Mouse (Mus musculus): ENCODE data around the gene Xcr1. TPM values are rescaled to one million over a fixed set of nuclear protein-coding genes. Genes with fewer than 3 reads are reported as not detected.

Xcr1 gene
- total and polyA plus RNA-seq, 2 experiments from 2014 or later, result 0.12 TPM; not detected in 1

GRCm38 (mm10) chr9:123856836-123857235, 5.0 kb downstream of the Xcr1 start:
- H3K9me3 ChIP-seq (replicated peaks; ENCODE audit: control insufficient read depth, low read length), result no peaks in the 10 kb centered on the region
- H3K9ac ChIP-seq (replicated peaks; ENCODE audit: low read depth, low read length), result no peak overlapping the region
- H3K27me3 ChIP-seq (ENCODE audit: control insufficient read depth, insufficient read depth, low read length), result no peaks in the 10 kb centered on the region
- WGBS, result 73% methylated on average over 2 of the region's 2 CpGs
- TF ChIP-seq CTCF (IDR thresholded peaks at IDR 0.05; ENCODE audit: low read depth), result no peak
- no peak for TF ChIP-seq EP300 (IDR thresholded peaks at IDR 0.05; ENCODE audit: low read depth)
- no peak overlapping the region for H3K4me3 ChIP-seq (ENCODE audit: low read depth, low read length)
- no peaks in the 10 kb centered on the region for H3K36me3 ChIP-seq (replicated peaks; ENCODE audit: control insufficient read depth, insufficient read depth, low read length)
- H3K27ac ChIP-seq (ENCODE audit: low read depth), result no peak overlapping the region
- DNase-seq (ENCODE audit: low spot score), result no peak
- no peak for ATAC-seq (ENCODE audit: insufficient read depth, low read depth)
- no peaks in the 10 kb centered on the region for H3K4me1 ChIP-seq (ENCODE audit: control insufficient read depth, insufficient read depth)
- no peak overlapping the region for H3K4me2 ChIP-seq (ENCODE audit: low read depth, low read length)

- Histone ChIP-seq H3K27ac (ENCODE audit: low read depth) (peak overlapping the region; percentile 63), H3K4me1 (ENCODE audit: control insufficient read depth, insufficient read depth) (peaks cover 13% of the 10 kb centered on the region; the same call in 1 of the 2 replicates), H3K4me3 (ENCODE audit: low read depth, low read length) (peak overlapping the region; percentile 37), H3K9me3 (replicated peaks; ENCODE audit: control insufficient read depth, low read length) (no peaks in the 10 kb centered on the region), H3K9ac (replicated peaks; ENCODE audit: low read depth, low read length) (peak overlapping the region; percentile 44; the same call in 1 of the 2 replicates), H3K4me2 (ENCODE audit: low read depth, low read length) (peak overlapping the region; percentile 60), H3K27me3 (ENCODE audit: control insufficient read depth, insufficient read depth, low read length) (no peaks in the 10 kb centered on the region), H3K36me3 (replicated peaks; ENCODE audit: control insufficient read depth, insufficient read depth, low read length) (no peaks in the 10 kb centered on the region)
- no peak for DNase-seq (ENCODE audit: low spot score)
- WGBS, result 50% methylated on average over 5 of the region's 5 CpGs
- TF ChIP-seq EP300 (IDR thresholded peaks at IDR 0.05; ENCODE audit: low read depth) (no peak), CTCF (IDR thresholded peaks at IDR 0.05; ENCODE audit: low read depth) (no peak)
- no peak for ATAC-seq (ENCODE audit: insufficient read depth, low read depth)
Measured at GRCm38 (mm10) chr9:123852449-123853390, 9.1 kb downstream of the Xcr1 start.

GRCm38 (mm10) chr9:123851713-123852448, 9.9 kb downstream of the Xcr1 start, which contains the start of gene Fyco1:
Fyco1 (minus strand) TSS chr9:123851899.
- Histone ChIP-seq H3K4me1 (ENCODE audit: control insufficient read depth, insufficient read depth) (peaks cover 18% of the 10 kb centered on the region; the same call in 1 of the 2 replicates), H3K4me3 (ENCODE audit: low read depth, low read length) (peak within 1 kb of the TSS; percentile 90), H3K9me3 (replicated peaks; ENCODE audit: control insufficient read depth, low read length) (no peaks in the 10 kb centered on the region), H3K4me2 (ENCODE audit: low read depth, low read length) (peak within 1 kb of the TSS; percentile 64), H3K27me3 (ENCODE audit: control insufficient read depth, insufficient read depth, low read length) (no peaks in the 10 kb centered on the region), H3K9ac (replicated peaks; ENCODE audit: low read depth, low read length) (peak within 1 kb of the TSS; percentile 93), H3K36me3 (replicated peaks; ENCODE audit: control insufficient read depth, insufficient read depth, low read length) (no peaks in the 10 kb centered on the region), H3K27ac (ENCODE audit: low read depth) (peak within 1 kb of the TSS; percentile 99)
- TF ChIP-seq CTCF (IDR thresholded peaks at IDR 0.05; ENCODE audit: low read depth), result no peak
- peak; percentile 16 for TF ChIP-seq EP300 (IDR thresholded peaks at IDR 0.05; ENCODE audit: low read depth)
- WGBS, result under 1% methylated on average over 47 of the region's 47 CpGs
- DNase-seq (ENCODE audit: low spot score) (peak; percentile 99), ATAC-seq (ENCODE audit: insufficient read depth, low read depth) (peak; percentile 93)

- H3K4me3 ChIP-seq (ENCODE audit: low read depth, low read length), result peak overlapping the region; percentile 90
- ATAC-seq (ENCODE audit: insufficient read depth, low read depth) (peak; percentile 66), DNase-seq (ENCODE audit: low spot score) (peak; percentile 49)
- TF ChIP-seq EP300 (IDR thresholded peaks at IDR 0.05; ENCODE audit: low read depth) (no peak; the same call in 1 of the 2 replicates), CTCF (IDR thresholded peaks at IDR 0.05; ENCODE audit: low read depth) (no peak)
- peak overlapping the region; percentile 93 for H3K9ac ChIP-seq (replicated peaks; ENCODE audit: low read depth, low read length)
- H3K4me2 ChIP-seq (ENCODE audit: low read depth, low read length), result peak overlapping the region; percentile 64
- under 1% methylated on average over 27 of the region's 27 CpGs for WGBS
- H3K4me1 ChIP-seq (ENCODE audit: control insufficient read depth, insufficient read depth), result peaks cover 24% of the 10 kb centered on the region; the same call in 1 of the 2 replicates
- peak overlapping the region; percentile 99 for H3K27ac ChIP-seq (ENCODE audit: low read depth)
- no peaks in the 10 kb centered on the region for H3K9me3 ChIP-seq (replicated peaks; ENCODE audit: control insufficient read depth, low read length)
- H3K27me3 ChIP-seq (ENCODE audit: control insufficient read depth, insufficient read depth, low read length), result no peaks in the 10 kb centered on the region
- no peaks in the 10 kb centered on the region for H3K36me3 ChIP-seq (replicated peaks; ENCODE audit: control insufficient read depth, insufficient read depth, low read length)
Measured at GRCm38 (mm10) chr9:123851062-123851712, 10.6 kb downstream of the Xcr1 start.

- Histone ChIP-seq H3K4me2 (ENCODE audit: low read depth, low read length) (peak overlapping the region; percentile 64), H3K9ac (replicated peaks; ENCODE audit: low read depth, low read length) (peak overlapping the region; percentile 93), H3K27me3 (ENCODE audit: control insufficient read depth, insufficient read depth, low read length) (no peaks in the 10 kb centered on the region), H3K4me3 (ENCODE audit: low read depth, low read length) (peak overlapping the region; percentile 90), H3K27ac (ENCODE audit: low read depth) (peak overlapping the region; percentile 99), H3K4me1 (ENCODE audit: control insufficient read depth, insufficient read depth) (peaks cover 29% of the 10 kb centered on the region), H3K36me3 (replicated peaks; ENCODE audit: control insufficient read depth, insufficient read depth, low read length) (no peaks in the 10 kb centered on the region), H3K9me3 (replicated peaks; ENCODE audit: control insufficient read depth, low read length) (no peaks in the 10 kb centered on the region)
- TF ChIP-seq CTCF (IDR thresholded peaks at IDR 0.05; ENCODE audit: low read depth) (no peak), EP300 (IDR thresholded peaks at IDR 0.05; ENCODE audit: low read depth) (no peak)
- ATAC-seq (ENCODE audit: insufficient read depth, low read depth) (peak; percentile 17; the same call in 1 of the 2 replicates), DNase-seq (ENCODE audit: low spot score) (peak; percentile 66)
- WGBS, result 2% methylated on average over 2 of the region's 2 CpGs
Measured at GRCm38 (mm10) chr9:123850705-123851061, 11.1 kb downstream of the Xcr1 start.

All from heart, postnatal 0 days (tissue).